Mouse (Mus musculus) right cerebral cortex, adult 18-20 months (tissue): ENCODE measurements around the gene Pebp1.

Experiments used
- DNase-seq: peaks from one replicate; pipeline ENCODE4 v3.0.0; 2022; ENCODE audit warnings: mixed read lengths

Gene Pebp1

DNA sequence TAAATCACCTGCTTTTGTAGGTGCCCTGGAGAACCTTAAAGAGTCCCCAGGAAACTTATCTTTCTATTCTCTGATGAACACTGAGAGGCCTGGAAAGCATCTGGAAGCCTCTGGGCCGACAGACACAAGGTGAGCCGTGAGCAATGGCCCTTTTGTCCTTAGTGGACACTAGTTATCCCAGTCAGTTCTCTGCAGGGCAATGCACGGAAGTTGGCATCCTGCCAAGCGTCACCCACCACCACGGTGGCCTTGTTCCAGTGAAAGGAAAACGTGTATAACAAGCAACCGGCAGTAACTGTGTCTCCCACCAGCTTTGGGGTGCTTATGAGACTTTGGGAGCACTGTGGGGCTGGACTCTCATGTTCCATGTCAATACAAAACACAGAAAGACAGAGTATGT, 2.7 kb downstream of the Pebp1 start:
- DNase-seq = no peak

GRCm38 (mm10) chr5:117284029-117284428, 3.4 kb downstream of the Pebp1 start:
- peak; percentile 45 for DNase-seq

GRCm38 (mm10) chr5:117282360-117282759, 5.1 kb downstream of the Pebp1 start:
- no peak for DNase-seq

DNA sequence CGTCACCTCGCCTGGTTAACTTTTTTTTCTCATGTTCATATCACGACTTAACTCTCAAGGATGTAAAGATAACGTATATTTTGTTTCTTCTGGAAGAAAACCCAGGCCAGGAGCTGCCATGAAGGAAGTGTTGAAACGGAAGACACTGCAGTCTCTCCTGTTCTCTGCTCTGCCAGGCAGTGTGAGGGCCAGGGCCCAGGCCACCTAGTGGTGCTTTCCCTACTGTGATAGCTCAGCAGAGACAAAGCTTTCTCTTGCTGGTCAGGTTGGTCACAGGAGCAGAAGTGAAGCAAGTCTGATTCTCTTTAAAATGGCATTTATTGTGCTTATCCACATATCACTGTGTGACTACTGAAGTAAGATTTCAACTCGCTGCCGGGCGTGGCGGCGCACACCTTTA, 5.9 kb downstream of the Pebp1 start:
- DNase-seq = no peak

GRCm38 (mm10) chr5:117279669-117280050, 7.8 kb downstream of the Pebp1 start:
- DNase-seq = no peak

- DNase-seq = no peak
Observed at GRCm38 (mm10) chr5:117278809-117279668, 8.4 kb downstream of the Pebp1 start.

DNA sequence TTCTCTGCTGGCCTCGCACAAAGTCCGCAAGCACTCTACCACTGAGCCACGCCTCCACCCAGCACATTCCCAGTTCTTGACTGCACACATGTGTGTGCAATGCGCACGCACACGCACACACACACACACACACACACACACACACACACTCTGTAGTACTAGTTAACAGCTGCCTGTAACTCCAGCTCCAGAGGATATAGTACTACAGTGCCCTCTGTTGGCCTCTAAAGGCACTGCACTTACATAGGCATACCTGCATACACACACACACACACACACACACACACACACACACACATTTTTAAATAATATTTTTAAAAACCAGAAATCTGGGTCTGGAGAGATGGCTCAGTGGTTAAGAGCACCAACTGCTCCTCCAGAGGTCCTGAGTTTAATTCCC, 9.6 kb downstream of the Pebp1 start:
- DNase-seq = no peak

DNA sequence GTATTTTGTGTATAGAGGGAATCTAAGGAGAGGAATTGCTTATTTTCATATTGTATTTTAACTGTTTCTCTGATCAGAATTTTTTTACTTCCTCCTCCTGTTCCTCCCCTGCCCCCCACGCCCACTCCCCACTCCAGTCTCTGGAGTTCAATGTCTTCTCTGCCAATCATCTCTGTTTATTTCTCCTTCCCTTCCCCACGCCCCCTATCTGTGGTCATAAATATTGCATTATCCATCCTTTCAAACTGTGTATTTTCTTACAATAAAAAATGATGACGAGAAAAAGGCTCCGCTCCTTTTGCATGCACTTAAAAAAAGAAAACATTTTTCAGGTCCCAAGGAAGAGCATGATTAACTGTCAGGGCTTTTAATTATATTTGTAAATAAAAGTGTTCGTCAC, 12.6 kb downstream of the Pebp1 start:
- no peak for DNase-seq

- DNase-seq = peak; percentile 87
Observed at GRCm38 (mm10) chr5:117271945-117272344, 15.5 kb downstream of the Pebp1 start.

GRCm38 (mm10) chr5:117269395-117269794, 18.0 kb downstream of the Pebp1 start:
- no peak for DNase-seq

DNA sequence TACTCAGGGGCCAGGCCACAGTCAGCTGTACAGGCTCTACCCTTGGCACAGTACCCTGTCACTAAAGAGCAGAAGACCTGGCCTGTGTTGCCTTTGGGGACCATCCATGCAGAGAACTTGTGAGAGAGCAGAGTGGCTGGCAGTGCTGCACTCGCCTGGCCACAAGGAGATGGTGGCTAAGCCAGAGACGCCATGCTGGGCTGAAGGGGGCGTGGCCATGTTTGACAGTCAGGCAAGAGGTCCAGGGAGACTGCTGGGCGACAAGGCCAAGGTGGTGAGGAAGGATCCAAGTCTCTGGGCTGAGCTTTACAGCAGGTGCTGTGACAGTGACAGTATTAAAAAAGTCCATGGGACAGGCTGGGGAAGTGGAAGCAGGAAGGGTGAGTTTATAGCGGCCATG, 18.7 kb downstream of the Pebp1 start:
- DNase-seq = no peak

DNA sequence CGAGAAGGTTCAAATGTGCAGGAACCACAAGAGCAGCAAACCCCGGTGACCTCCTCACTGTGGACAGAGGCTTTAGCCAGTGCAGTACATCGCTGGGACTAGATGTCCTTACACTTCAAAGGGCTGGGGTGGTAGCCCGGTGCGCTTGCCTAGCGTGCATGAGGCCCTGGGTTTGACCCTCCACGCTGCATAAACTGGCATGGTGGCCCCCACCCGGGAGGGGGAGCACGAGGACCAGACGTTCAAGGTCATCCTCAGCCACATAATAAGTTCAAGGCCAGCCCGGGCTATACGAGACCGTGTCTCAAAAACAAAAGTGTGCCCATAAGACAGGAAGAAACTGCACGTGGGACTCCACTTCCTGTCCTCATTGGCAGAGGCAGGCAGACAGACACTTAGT, 19.5 kb downstream of the Pebp1 start:
- DNase-seq = no peak

GRCm38 (mm10) chr5:117264701-117265100, 22.7 kb downstream of the Pebp1 start:
- no peak for DNase-seq

- DNase-seq = no peak
Observed at GRCm38 (mm10) chr5:117263566-117263965, 23.9 kb downstream of the Pebp1 start.

- no peak for DNase-seq
Observed at GRCm38 (mm10) chr5:117258276-117258675, 29.1 kb downstream of the Pebp1 start.

GRCm38 (mm10) chr5:117251763-117252162, 35.7 kb downstream of the Pebp1 start:
- no peak for DNase-seq

DNA sequence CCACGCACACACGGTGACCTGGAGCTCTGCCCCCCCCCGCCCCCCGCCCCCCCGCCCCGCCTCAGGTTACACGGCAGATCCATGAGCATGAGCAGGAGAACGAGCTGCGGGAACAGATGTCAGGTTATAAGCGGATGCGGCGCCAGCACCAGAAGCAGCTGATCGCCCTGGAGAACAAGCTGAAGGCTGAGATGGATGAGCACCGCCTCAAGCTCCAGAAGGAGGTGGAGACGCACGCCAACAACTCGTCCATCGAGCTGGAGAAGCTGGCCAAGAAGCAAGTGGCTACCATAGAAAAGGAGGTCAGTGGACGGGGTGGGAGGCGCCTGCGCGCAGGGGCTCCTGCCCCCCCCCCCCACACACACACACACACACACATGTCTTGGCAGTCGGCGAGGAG, 36.6 kb downstream of the Pebp1 start:
- peak; percentile 51 for DNase-seq

- peak; percentile 45 for DNase-seq
Observed at GRCm38 (mm10) chr5:117248351-117248750, 39.1 kb downstream of the Pebp1 start.

GRCm38 (mm10) chr5:117245170-117245569, 42.3 kb downstream of the Pebp1 start:
- DNase-seq = no peak

GRCm38 (mm10) chr5:117242671-117243478, 44.5 kb downstream of the Pebp1 start:
- peak; percentile 45 for DNase-seq

DNA sequence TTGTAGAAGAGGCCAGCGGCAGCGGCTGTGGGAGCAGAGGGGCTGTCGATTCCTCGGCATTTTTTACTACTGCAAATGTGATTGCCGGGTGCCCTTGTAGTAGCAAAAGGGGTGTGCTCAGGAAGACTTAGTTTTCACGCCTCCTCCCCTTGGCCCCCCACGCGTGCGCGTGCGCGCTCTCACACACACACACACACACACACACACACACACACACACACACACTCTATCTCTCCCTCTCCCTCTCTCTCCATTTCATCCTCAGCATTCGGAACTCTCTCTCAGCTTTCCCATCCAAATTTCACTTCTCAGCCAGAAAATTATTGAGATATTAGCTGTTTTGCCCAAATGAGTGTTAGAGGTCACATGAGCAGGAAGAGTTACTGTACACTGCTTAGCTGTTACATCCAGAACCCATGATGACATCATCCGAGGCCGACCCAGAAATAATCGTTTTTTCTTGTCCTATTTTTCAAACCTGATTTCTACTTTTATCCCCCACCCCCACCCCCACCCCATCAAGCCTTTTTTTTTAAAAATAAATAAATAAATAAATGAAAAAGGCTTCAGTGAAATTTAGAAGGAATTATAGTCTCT, 45.4 kb downstream of the Pebp1 start:
- peak; percentile 54 for DNase-seq

GRCm38 (mm10) chr5:117240761-117241322, 46.6 kb downstream of the Pebp1 start:
- peak; percentile 62 for DNase-seq

GRCm38 (mm10) chr5:117240321-117240731, 47.1 kb downstream of the Pebp1 start:
- DNase-seq = peak; percentile 31
